ENCODE assay signal across 8 mouse cellular contexts in the genomic region with DNA sequence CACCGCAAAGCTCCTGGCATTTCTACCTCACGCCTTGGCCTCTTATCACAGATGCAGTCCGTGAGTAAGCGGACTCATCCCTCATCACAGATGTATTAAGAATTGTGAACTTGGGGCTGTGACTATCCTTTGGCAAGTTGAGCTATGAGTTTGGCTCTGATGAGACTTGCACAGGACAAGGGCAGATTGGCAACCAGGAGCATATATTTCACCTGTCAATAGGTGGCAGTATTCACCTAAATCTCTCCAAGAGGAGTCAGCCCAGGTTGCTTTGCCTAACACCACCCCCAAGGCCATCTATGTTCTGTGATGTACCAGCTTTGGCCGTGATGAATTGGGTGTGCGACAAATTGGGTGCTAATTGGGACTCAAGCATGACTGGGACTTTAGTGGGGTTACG.
A peak's percentile ranks its signal among the peaks of the same experiment; 100 is the strongest.
DNase-seq lines count a peak whose midpoint lies in the region; ATAC-seq lines count a peak whose summit lies in the region.

No protein-coding gene starts in this region.

- intact Hi-C loops in gastrocnemius, postnatal 36 days (cut with DNase I): loop anchor here (10.0 kb wide), 2 partner anchors 179 to 379 kb away; no protein-coding TSS in a partner anchor

- peak; percentile 19 for DNase-seq in ovary, postnatal 14 days (ENCODE audit: low spot score)
- DNase-seq in ovary, postnatal 10 days (ENCODE audit: low spot score): no peak
- DNase-seq in c-Kit-positive CD71-positive TER-119-negative erythroid progenitor cells, embryonic 14.5 days (ENCODE audit: low read depth): peak; percentile 4
- peak; percentile 13 to 61 for DNase-seq in layer of hippocampus, adult 18-20 months (ENCODE audit: low spot score in 2 of 2)
- peak; percentile 56 for DNase-seq in lung, postnatal 36 days
- no peak for DNase-seq in gastrocnemius, postnatal 36 days
- no peak for DNase-seq in thymus, postnatal 4 days

- peak; percentile 95 for ATAC-seq in frontal cortex, adult (ENCODE audit: low TSS enrichment)

Comparison
In these comparisons a context has a peak if more than half of its experiments do, and no peak if none do; other contexts are left out.
1. DNase-seq: peak in ovary, postnatal 14 days (single experiment), c-Kit-positive CD71-positive TER-119-negative erythroid progenitor cells, embryonic 14.5 days (single experiment), layer of hippocampus, adult 18-20 months (2 of 2) and lung, postnatal 36 days (single experiment); none in ovary, postnatal 10 days (single experiment), gastrocnemius, postnatal 36 days (0 of 2) and thymus, postnatal 4 days (single experiment).